Mouse (Mus musculus) liver, adult 2 months (tissue): ENCODE data around the gene Slco2a1.

Experiments used
- CTCF ChIP-seq: fragments of 200-500 bp; IDR thresholded peaks from 2 replicates; pipeline ENCODE4 v1.5.1; 2011; ENCODE audit warnings: low read depth, low read length, control low read depth
- POLR2A ChIP-seq: fragments of 200-500 bp; IDR thresholded peaks from 2 replicates; pipeline ENCODE4 v1.6.1; 2011; ENCODE audit warnings: low read length, control low read depth; ENCODE audit not compliant: insufficient read depth; ENCODE audit errors: extremely low read depth

- TF ChIP-seq CTCF, result no peak
- no peak for TF ChIP-seq POLR2A
These were observed 91.7 kb downstream of the Slco2a1 start for GRCm38 (mm10) chr9:103080211-103080610.
